Mouse (Mus musculus) heart, embryonic 11.5 days (tissue): ENCODE results near the gene Magi2. TPM values are rescaled to one million over a fixed set of nuclear protein-coding genes. Genes with fewer than 3 reads are reported as not detected.

ENCODE experiments used
- ATAC-seq: fragments of 200-750 bp; cut with Nextera tagmentation; replicated peaks from 2 replicates; pipeline ENCODE4 v1.8.0; 2017; ENCODE audit warnings: moderate library complexity; ENCODE audit not compliant: insufficient number of reproducible peaks, low FRiP score, low TSS enrichment
- H3K27ac ChIP-seq: fragments of 300-500 bp; sonication (generic); 2 replicates; pipeline ENCODE4 v1.5.1; 2014; ENCODE audit warnings: mild to moderate bottlenecking, low read depth, low read length
- H3K27me3 ChIP-seq: fragments of 300-500 bp; sonication (generic); 2 replicates; pipeline ENCODE4 v1.6.1; 2014; ENCODE audit warnings: mild to moderate bottlenecking, low read length, mixed read lengths; ENCODE audit not compliant: control insufficient read depth, insufficient read depth
- H3K36me3 ChIP-seq: fragments of 300-500 bp; sonication (generic); 2 replicates; pipeline ENCODE4 v1.6.1; 2014; ENCODE audit warnings: mild to moderate bottlenecking, low read length, moderate library complexity, mixed read lengths; ENCODE audit not compliant: control insufficient read depth, insufficient read depth
- H3K4me1 ChIP-seq: fragments of 300-500 bp; sonication (generic); 2 replicates; pipeline ENCODE4 v1.6.1; 2014; ENCODE audit warnings: low read length; ENCODE audit not compliant: control insufficient read depth, insufficient read depth
- H3K4me2 ChIP-seq: fragments of 300-500 bp; sonication (generic); 2 replicates; pipeline ENCODE4 v1.6.1; 2014; ENCODE audit warnings: mild to moderate bottlenecking, moderate library complexity
- H3K4me3 ChIP-seq: fragments of 300-500 bp; sonication (generic); 2 replicates; pipeline ENCODE4 v1.5.1; 2014; ENCODE audit warnings: low read depth, low read length
- H3K9ac ChIP-seq: fragments of 300-500 bp; sonication (generic); 2 replicates; pipeline ENCODE4 v1.6.1; 2014; ENCODE audit warnings: mild to moderate bottlenecking, low read depth, low read length, moderate library complexity
- H3K9me3 ChIP-seq: fragments of 300-500 bp; sonication (generic); replicated peaks from 2 replicates; pipeline ENCODE4 v1.6.1; 2016; ENCODE audit warnings: low read length; ENCODE audit not compliant: control insufficient read depth
- WGBS: fragments of 180-500 bp; shearing (Covaris S2); extraction: QIAGEN DNeasy Blood & Tissue Kit; methylation state at CpG from one replicate; pipeline ENCODE4 v1.1.7; 2014; ENCODE audit not compliant: insufficient replicate concordance; 5-methylcytosine and 5-hydroxymethylcytosine counted together
- polyA plus RNA-seq: library from polyadenylated mRNA; unstranded; fragments of >200 nt; fragmentation: Nextera tagmentation; extraction: Ambion mirVana; gene quantifications from 2 replicates; pipeline ENCODE4 v1.2.1, GENCODE M21; 2014

Gene Magi2
- 2.5 and 2.6 TPM in 2 replicates for polyA plus RNA-seq

DNA sequence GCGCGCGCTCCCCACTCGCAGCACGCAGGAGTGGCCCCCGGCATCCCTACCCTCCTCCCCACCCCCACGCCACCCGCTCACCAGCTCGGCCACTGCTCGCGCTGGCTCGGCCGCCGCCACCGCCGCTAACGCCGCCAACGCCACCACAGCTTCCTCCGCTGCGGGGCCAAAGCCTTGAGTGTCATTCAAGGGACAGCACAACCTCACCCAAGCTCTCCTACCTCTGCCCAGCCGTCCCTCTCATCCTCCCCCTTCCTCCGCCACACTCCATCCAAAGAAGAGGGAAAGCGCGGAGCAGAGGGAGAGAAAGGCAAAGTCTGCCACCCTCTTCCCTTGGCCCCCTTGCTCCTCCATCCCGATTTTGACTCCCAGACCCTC, at the start of gene Magi2:
TSS of gene Magi2 (plus strand) at position 171 of the 378 bp plus-strand sequence.
- WGBS = under 1% methylated on average over 23 of the region's 26 CpGs
- H3K9me3 ChIP-seq = no peaks in the 10 kb centered on the region
- H3K27me3 ChIP-seq = peaks cover 5% of the 10 kb centered on the region; the same call in 1 of the 2 replicates
- H3K9ac ChIP-seq = peak within 1 kb of the TSS; percentile 79
- 0 out of 2 replicates have a peak within 1 kb of the TSS, but pooled peaks have one; percentile 22 for H3K27ac ChIP-seq
- peak within 1 kb of the TSS; percentile 98 for H3K4me2 ChIP-seq
- H3K36me3 ChIP-seq = no peaks in the 10 kb centered on the region
- H3K4me3 ChIP-seq = peak within 1 kb of the TSS; percentile 51
- no peaks in the 10 kb centered on the region; the same call in 1 of the 2 replicates for H3K4me1 ChIP-seq
- no peak; the same call in 1 of the 2 replicates for ATAC-seq

- Histone ChIP-seq H3K4me2 (no peak overlapping the region), H3K9ac (no peak overlapping the region), H3K27ac (no peak overlapping the region), H3K4me3 (no peak overlapping the region), H3K9me3 (no peaks in the 10 kb centered on the region), H3K4me1 (no peaks in the 10 kb centered on the region), H3K27me3 (no peaks in the 10 kb centered on the region), H3K36me3 (no peaks in the 10 kb centered on the region)
- 78% methylated on average over 6 of the region's 6 CpGs for WGBS
- no peak for ATAC-seq
Observed at GRCm38 (mm10) chr5:19178594-19178993, 48.2 kb upstream of the Magi2 start.

- no peaks in the 10 kb centered on the region for H3K9me3 ChIP-seq
- H3K4me1 ChIP-seq = no peaks in the 10 kb centered on the region
- H3K27ac ChIP-seq = no peak overlapping the region
- H3K4me3 ChIP-seq = no peak overlapping the region
- H3K4me2 ChIP-seq = no peak overlapping the region
- WGBS = 81% methylated on average over 2 of the region's 2 CpGs
- H3K36me3 ChIP-seq = no peaks in the 10 kb centered on the region
- no peak for ATAC-seq
- H3K27me3 ChIP-seq = no peaks in the 10 kb centered on the region
- H3K9ac ChIP-seq = no peak overlapping the region
Observed at GRCm38 (mm10) chr5:19186175-19186574, 40.7 kb upstream of the Magi2 start.

- WGBS = 81% methylated on average over 3 of the region's 3 CpGs
- ATAC-seq = no peak
- Histone ChIP-seq H3K27me3 (no peaks in the 10 kb centered on the region), H3K4me2 (no peak overlapping the region), H3K4me3 (no peak overlapping the region), H3K9ac (no peak overlapping the region), H3K4me1 (no peaks in the 10 kb centered on the region), H3K27ac (no peak overlapping the region), H3K9me3 (no peaks in the 10 kb centered on the region), H3K36me3 (no peaks in the 10 kb centered on the region)
Observed at GRCm38 (mm10) chr5:19211665-19212064, 15.2 kb upstream of the Magi2 start.

DNA sequence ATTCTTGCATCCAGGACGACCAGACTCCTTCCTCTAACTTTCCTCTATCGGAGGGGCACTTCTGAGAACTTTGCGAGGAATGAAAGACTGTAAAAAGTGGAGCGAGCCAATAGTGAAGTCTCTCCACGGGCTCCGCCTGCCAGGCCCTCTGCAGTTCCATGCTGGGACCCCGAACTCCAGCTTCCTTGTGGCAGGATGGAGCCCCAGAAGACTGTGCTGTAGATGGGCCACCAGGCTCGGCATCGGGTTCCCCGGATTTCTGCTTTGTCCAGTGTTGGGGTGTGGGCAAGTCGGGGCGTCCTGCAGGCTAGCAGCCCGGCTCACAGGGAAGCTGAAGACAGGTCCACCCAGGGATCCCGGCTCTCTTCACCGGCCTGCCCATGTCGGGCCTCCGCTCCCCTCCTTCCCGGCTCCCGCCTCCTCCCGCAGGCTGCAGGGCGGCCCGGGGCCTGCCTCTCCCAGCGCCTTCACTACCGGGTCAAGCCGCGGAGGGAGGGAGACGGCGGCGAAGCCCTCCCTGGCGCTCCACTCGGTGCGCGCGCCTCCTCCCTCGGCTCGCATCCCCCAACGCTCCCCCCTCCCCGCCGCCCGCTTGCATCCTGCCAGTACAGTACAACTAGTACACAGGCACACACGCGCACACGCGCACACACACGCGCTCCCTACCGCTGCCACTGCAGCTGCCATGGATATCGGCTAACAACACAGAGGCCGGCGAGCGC, 531 bp upstream of the Magi2 start:
- H3K4me1 ChIP-seq = no peaks in the 10 kb centered on the region; the same call in 1 of the 2 replicates
- 0 out of 2 replicates have a peak overlapping the region, but pooled peaks have one; percentile 22 for H3K27ac ChIP-seq
- H3K4me2 ChIP-seq = peak overlapping the region; percentile 98
- no peaks in the 10 kb centered on the region for H3K9me3 ChIP-seq
- WGBS = under 1% methylated on average over 49 of the region's 51 CpGs
- peak overlapping the region; percentile 51 for H3K4me3 ChIP-seq
- no peaks in the 10 kb centered on the region for H3K36me3 ChIP-seq
- peaks cover 5% of the 10 kb centered on the region; the same call in 1 of the 2 replicates for H3K27me3 ChIP-seq
- peak; percentile 86 for ATAC-seq
- H3K9ac ChIP-seq = peak overlapping the region; percentile 79

- no peaks in the 10 kb centered on the region; the same call in 1 of the 2 replicates for H3K4me1 ChIP-seq
- no peaks in the 10 kb centered on the region for H3K9me3 ChIP-seq
- peak overlapping the region; percentile 51 for H3K4me3 ChIP-seq
- no peaks in the 10 kb centered on the region for H3K36me3 ChIP-seq
- under 1% methylated on average over 21 of the region's 21 CpGs for WGBS
- no peak overlapping the region for H3K27ac ChIP-seq
- H3K9ac ChIP-seq = peak overlapping the region; percentile 79
- peak overlapping the region; percentile 98 for H3K4me2 ChIP-seq
- peaks cover 5% of the 10 kb centered on the region; the same call in 1 of the 2 replicates for H3K27me3 ChIP-seq
- peak; percentile 8 for ATAC-seq
Observed at GRCm38 (mm10) chr5:19227281-19227680, 445 bp downstream of the Magi2 start.

DNA sequence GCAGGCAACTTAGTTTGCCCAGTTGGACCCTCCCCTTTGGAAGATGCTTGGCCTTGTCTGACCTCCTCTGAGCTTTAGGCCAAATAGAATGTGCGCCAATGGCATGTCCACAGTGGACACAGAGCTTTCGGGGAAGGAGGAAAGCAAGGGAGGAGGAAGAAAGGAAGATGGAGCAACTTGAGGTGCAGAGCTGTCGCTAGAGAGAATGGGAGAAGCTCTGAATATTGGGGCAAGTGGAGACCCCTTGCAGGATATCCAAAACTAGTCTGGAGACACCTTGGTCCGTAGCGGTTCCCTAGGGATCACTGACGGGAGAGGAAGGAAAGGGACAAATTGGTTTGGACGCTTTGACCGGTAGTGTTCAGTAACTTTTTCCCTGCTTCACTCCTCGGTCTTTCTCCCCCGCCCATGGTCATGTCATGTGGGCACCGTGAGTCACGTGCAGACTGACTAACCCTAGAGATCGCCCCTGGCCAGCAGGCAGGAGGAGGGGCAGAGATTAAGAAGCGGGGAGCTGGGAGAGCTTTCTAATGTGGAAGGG, 1.0 kb downstream of the Magi2 start:
- no peak overlapping the region for H3K27ac ChIP-seq
- no peak for ATAC-seq

GRCm38 (mm10) chr5:19241797-19242196, 15.0 kb downstream of the Magi2 start:
- Histone ChIP-seq H3K9ac (no peak overlapping the region), H3K27me3 (no peaks in the 10 kb centered on the region), H3K4me3 (no peak overlapping the region), H3K27ac (no peak overlapping the region), H3K9me3 (no peaks in the 10 kb centered on the region), H3K4me2 (no peak overlapping the region), H3K4me1 (no peaks in the 10 kb centered on the region), H3K36me3 (no peaks in the 10 kb centered on the region)
- no peak for ATAC-seq

More for the DNA sequence above, 1.0 kb downstream of the Magi2 start:
- Histone ChIP-seq H3K4me3 (peak overlapping the region; percentile 51), H3K27me3 (peaks cover 5% of the 10 kb centered on the region; the same call in 1 of the 2 replicates), H3K9me3 (no peaks in the 10 kb centered on the region), H3K4me2 (peak overlapping the region; percentile 98), H3K9ac (no peak overlapping the region), H3K4me1 (no peaks in the 10 kb centered on the region; the same call in 1 of the 2 replicates), H3K36me3 (no peaks in the 10 kb centered on the region)
- 1% methylated on average over 14 of the region's 14 CpGs for WGBS
